ENCODE assay signal across 8 mouse cellular contexts in genomic region chr1:78745230-78745777, GRCm38 (mm10).
DNase-seq lines count a peak whose midpoint lies in the region; ATAC-seq and TF ChIP-seq lines count a peak whose summit lies in the region.

No protein-coding gene starts in this region.

- no peaks in the 10 kb centered on the region for H3K9me3 ChIP-seq in embryonic facial prominence, embryonic 15.5 days (replicated peaks)
- H3K9me3 ChIP-seq in hindbrain, postnatal 0 days (ENCODE audit: low read length), result no peaks in the 10 kb centered on the region

- no peak overlapping the region for H3K4me3 ChIP-seq in embryonic facial prominence, embryonic 15.5 days (replicated peaks)
- H3K4me3 ChIP-seq in hindbrain, postnatal 0 days (ENCODE audit: low read length), result no peak overlapping the region

- H3K9ac ChIP-seq in embryonic facial prominence, embryonic 15.5 days, result no peak overlapping the region
- H3K9ac ChIP-seq in hindbrain, postnatal 0 days (replicated peaks; ENCODE audit: low read length), result no peak overlapping the region

- H3K27me3 ChIP-seq in embryonic facial prominence, embryonic 15.5 days, result no peaks in the 10 kb centered on the region
- no peaks in the 10 kb centered on the region for H3K27me3 ChIP-seq in hindbrain, postnatal 0 days (ENCODE audit: insufficient read depth, low read length)

- H3K4me1 ChIP-seq in embryonic facial prominence, embryonic 15.5 days, result no peaks in the 10 kb centered on the region
- H3K4me1 ChIP-seq in hindbrain, postnatal 0 days (ENCODE audit: insufficient read depth, low read length), result peaks cover 6% of the 10 kb centered on the region

- 53% methylated on average over 5 of the region's 5 CpGs for WGBS in embryonic facial prominence, embryonic 15.5 days
- 30% methylated on average over 5 of the region's 5 CpGs for WGBS in hindbrain, postnatal 0 days

- H3K36me3 ChIP-seq in embryonic facial prominence, embryonic 15.5 days, result no peaks in the 10 kb centered on the region
- no peaks in the 10 kb centered on the region for H3K36me3 ChIP-seq in hindbrain, postnatal 0 days (ENCODE audit: insufficient read depth, low read length)

- no peak for DNase-seq in cerebellum, postnatal 4 days (ENCODE audit: low spot score in 2 of 2)
- peak; percentile 85 for DNase-seq in MN1 (ENCODE audit: low spot score)
- peak; percentile 55 for DNase-seq in hindbrain, postnatal 0 days (ENCODE audit: low spot score)
- peak; percentile 47 to 70 for DNase-seq in left cerebral cortex, adult 18-20 months (ENCODE audit: low spot score in 2 of 2)
- DNase-seq in right cerebral cortex, postnatal 36 days (ENCODE audit: low spot score in 2 of 2), result peak; percentile 46 to 53
- DNase-seq in spleen, postnatal 14 days (ENCODE audit: low spot score in 2 of 2), result no peak

- no peak overlapping the region; the same call in 1 of the 2 replicates for H3K27ac ChIP-seq in embryonic facial prominence, embryonic 15.5 days (replicated peaks)
- H3K27ac ChIP-seq in hindbrain, postnatal 0 days, result peak overlapping the region; percentile 62; the same call in 1 of the 2 replicates

- no peak overlapping the region for H3K4me2 ChIP-seq in embryonic facial prominence, embryonic 15.5 days (replicated peaks)
- no peak overlapping the region for H3K4me2 ChIP-seq in hindbrain, postnatal 0 days (ENCODE audit: low read depth, low read length)

- ATAC-seq in cerebellum, adult (ENCODE audit: insufficient number of reproducible peaks, low FRiP score, low TSS enrichment), result peak; percentile 84
- peak; percentile 43; the same call in 1 of the 2 replicates for ATAC-seq in embryonic facial prominence, embryonic 15.5 days (ENCODE audit: insufficient number of reproducible peaks, low FRiP score, low TSS enrichment, low read depth)
- peak; percentile 70 for ATAC-seq in hindbrain, postnatal 0 days

- TF ChIP-seq CTCF in hindbrain, postnatal 0 days (IDR thresholded peaks at IDR 0.05; ENCODE audit: low read depth), result no peak

Comparison
In these comparisons a context has a peak if more than half of its experiments do, and no peak if none do; other contexts are left out.
1. DNase-seq: peak in MN1 (single experiment), hindbrain, postnatal 0 days (single experiment), left cerebral cortex, adult 18-20 months (2 of 2) and right cerebral cortex, postnatal 36 days (2 of 2); none in cerebellum, postnatal 4 days (0 of 2) and spleen, postnatal 14 days (0 of 2).
2. Peak in every context shown above with its lines, with median percentiles within 50 percentile points of each other: ATAC-seq.